21 mouse cellular contexts compared by ENCODE assay signal in genomic region chr5:119114074-119114473, GRCm38 (mm10).
A peak's percentile ranks its signal among the peaks of the same experiment; 100 is the strongest.
DNase-seq lines count a peak whose midpoint lies in the region; ATAC-seq lines count a peak whose summit lies in the region.
"Had no signal": no experiment of that assay in that cellular context is flagged by ENCODE, and none has a peak within 500 bp of the region (broad histone marks: within the 10 kb centered on the region; RNA-seq: fewer than 3 reads in every experiment).

No protein-coding gene starts in this region.

- no peaks in the 10 kb centered on the region for H3K9me3 ChIP-seq in lung, embryonic 15.5 days
- H3K9me3 ChIP-seq in embryonic facial prominence, embryonic 11.5 days (replicated peaks; ENCODE audit: control insufficient read depth, low read length), result no peaks in the 10 kb centered on the region
- H3K9me3 ChIP-seq in hindbrain, embryonic 16.5 days (ENCODE audit: control insufficient read depth, low read length), result no peaks in the 10 kb centered on the region
- H3K9me3 ChIP-seq: forebrain, embryonic 15.5 days; limb, embryonic 13.5 days; liver, embryonic 13.5 days had no signal

- H3K27ac ChIP-seq in lung, embryonic 15.5 days, result no peak overlapping the region
- H3K27ac ChIP-seq in embryonic facial prominence, embryonic 11.5 days (replicated peaks; ENCODE audit: low read depth, low read length), result no peak overlapping the region
- no peak overlapping the region for H3K27ac ChIP-seq in hindbrain, embryonic 16.5 days (ENCODE audit: low read depth, low read length)
- H3K27ac ChIP-seq: forebrain, embryonic 15.5 days; heart, adult 2 months; hindbrain, postnatal 0 days; limb, embryonic 13.5 days; liver, embryonic 13.5 days had no signal

- no peaks in the 10 kb centered on the region for H3K36me3 ChIP-seq in lung, embryonic 15.5 days
- H3K36me3 ChIP-seq in embryonic facial prominence, embryonic 11.5 days (replicated peaks; ENCODE audit: control insufficient read depth, insufficient read depth, low read depth, low read length), result no peaks in the 10 kb centered on the region
- no peaks in the 10 kb centered on the region for H3K36me3 ChIP-seq in hindbrain, embryonic 16.5 days (ENCODE audit: control insufficient read depth, insufficient read depth, low read length)
- H3K36me3 ChIP-seq: forebrain, embryonic 15.5 days; limb, embryonic 13.5 days; liver, embryonic 13.5 days had no signal

- H3K9ac ChIP-seq in lung, embryonic 15.5 days, result no peak overlapping the region
- no peak overlapping the region for H3K9ac ChIP-seq in embryonic facial prominence, embryonic 11.5 days (replicated peaks; ENCODE audit: low read length)
- H3K9ac ChIP-seq in hindbrain, embryonic 16.5 days (ENCODE audit: low read depth, low read length), result no peak overlapping the region
- H3K9ac ChIP-seq: forebrain, embryonic 15.5 days; limb, embryonic 13.5 days; liver, embryonic 13.5 days had no signal

- no peak for DNase-seq in lung, postnatal 10 days
- peak; percentile 62 for DNase-seq in R1 (ENCODE audit: low read depth, low spot score)
- DNase-seq in embryonic facial prominence, embryonic 11.5 days (ENCODE audit: low spot score), result peak; percentile 32
- peak; percentile 4 for DNase-seq in large intestine, adult 2 months (ENCODE audit: low read depth, low spot score)
- DNase-seq in left cerebral cortex, postnatal 25 days (ENCODE audit: low spot score in 2 of 2), result no peak
- no peak for DNase-seq in adrenal gland, adult (ENCODE audit: inconsistent age in 2 of 2, low spot score in 1 of 2)
- DNase-seq: adrenal gland, postnatal 25 days; cerebellum, postnatal 36 days; gastrocnemius, postnatal 25 days; heart, adult 2 months; kidney, adult 9 months; kidney, postnatal 36 days; liver, embryonic 13.5 days; lung, postnatal 14 days had no signal

- intact Hi-C loops in left cerebral cortex, postnatal 25 days (cut with DNase I), result no loop called here

- no peak overlapping the region for H3K4me2 ChIP-seq in lung, embryonic 15.5 days
- no peak overlapping the region for H3K4me2 ChIP-seq in embryonic facial prominence, embryonic 11.5 days (ENCODE audit: low read depth, low read length)
- H3K4me2 ChIP-seq in hindbrain, embryonic 16.5 days (ENCODE audit: low read length), result no peak overlapping the region
- H3K4me2 ChIP-seq: forebrain, embryonic 15.5 days; limb, embryonic 13.5 days; liver, embryonic 13.5 days had no signal

- ATAC-seq in lung, embryonic 15.5 days (ENCODE audit: borderline replicate concordance, extremely low read depth, low FRiP score, low TSS enrichment), result 0 out of 2 replicates have a peak, but pooled peaks have one; percentile 37
- no peak for ATAC-seq in embryonic facial prominence, embryonic 11.5 days (replicated peaks; ENCODE audit: insufficient number of reproducible peaks, low FRiP score, low TSS enrichment, low read depth)
- no peak for ATAC-seq in hindbrain, embryonic 16.5 days
- ATAC-seq: forebrain, embryonic 15.5 days; hindbrain, postnatal 0 days; Patski had no signal

- H3K4me1 ChIP-seq in lung, embryonic 15.5 days, result no peaks in the 10 kb centered on the region
- H3K4me1 ChIP-seq in embryonic facial prominence, embryonic 11.5 days (ENCODE audit: control insufficient read depth, insufficient read depth, low read length), result no peaks in the 10 kb centered on the region; the same call in 1 of the 2 replicates
- H3K4me1 ChIP-seq in hindbrain, embryonic 16.5 days (ENCODE audit: control insufficient read depth, insufficient read depth, low read depth, low read length), result no peaks in the 10 kb centered on the region
- H3K4me1 ChIP-seq: forebrain, embryonic 15.5 days; limb, embryonic 13.5 days; liver, embryonic 13.5 days; megakaryocyte, embryonic 14.5 days had no signal

- no peaks in the 10 kb centered on the region for H3K27me3 ChIP-seq in lung, embryonic 15.5 days
- H3K27me3 ChIP-seq in embryonic facial prominence, embryonic 11.5 days (ENCODE audit: control insufficient read depth, insufficient read depth, low read length), result no peaks in the 10 kb centered on the region
- no peaks in the 10 kb centered on the region for H3K27me3 ChIP-seq in hindbrain, embryonic 16.5 days (replicated peaks; ENCODE audit: control insufficient read depth, insufficient read depth, low read length)
- H3K27me3 ChIP-seq: forebrain, embryonic 15.5 days; liver, embryonic 13.5 days; megakaryocyte, embryonic 14.5 days; Patski had no signal

- 49% methylated on average over 6 of the region's 7 CpGs for WGBS in lung, embryonic 15.5 days
- WGBS in embryonic facial prominence, embryonic 11.5 days, result 59% methylated on average over 5 of the region's 7 CpGs
- WGBS in large intestine, adult 2 months, result 25% methylated on average over 7 of the region's 7 CpGs
- 61% methylated on average over 6 of the region's 7 CpGs for WGBS in hindbrain, embryonic 16.5 days

- H3K4me3 ChIP-seq in lung, embryonic 15.5 days, result no peak overlapping the region
- H3K4me3 ChIP-seq in embryonic facial prominence, embryonic 11.5 days (ENCODE audit: low read depth, low read length), result no peak overlapping the region
- H3K4me3 ChIP-seq in hindbrain, embryonic 16.5 days (ENCODE audit: low read length), result no peak overlapping the region
- H3K4me3 ChIP-seq: forebrain, embryonic 15.5 days; heart, adult 2 months; limb, embryonic 13.5 days; liver, embryonic 13.5 days; megakaryocyte, embryonic 14.5 days had no signal

Comparison
In these comparisons a context has a peak if more than half of its experiments do, and no peak if none do; other contexts are left out.
1. DNase-seq: peak in R1 (single experiment), embryonic facial prominence, embryonic 11.5 days (single experiment) and large intestine, adult 2 months (single experiment); none in lung, postnatal 10 days (single experiment), left cerebral cortex, postnatal 25 days (0 of 2) and adrenal gland, adult (0 of 2).